Mouse (Mus musculus) C2C12 (cell line): Measurements from ENCODE around the gene Coa6. TPM values are rescaled to one million over a fixed set of nuclear protein-coding genes. Genes with fewer than 3 reads are reported as not detected.

Experiments used
- H3K27me3 ChIP-seq: one replicate; pipeline ENCODE4 v1.6.1; 2011; ENCODE audit not compliant: control insufficient read depth, insufficient read depth, insufficient read length
- H3K36me3 ChIP-seq: one replicate; pipeline ENCODE4 v1.6.1; 2011; ENCODE audit not compliant: control insufficient read depth, insufficient read depth
- H3K4me3 ChIP-seq: one replicate; pipeline ENCODE4 v1.5.1; 2011; ENCODE audit warnings: mild to moderate bottlenecking, control low read depth; ENCODE audit not compliant: poor library complexity, insufficient read depth, severe bottlenecking
- H3K79me2 ChIP-seq: one replicate; pipeline ENCODE4 v1.6.1; 2011; ENCODE audit not compliant: control insufficient read depth, insufficient read depth
- H3K79me3 ChIP-seq: one replicate; pipeline ENCODE4 v1.6.1; 2011; ENCODE audit warnings: low read depth, control low read depth
- H3ac ChIP-seq: one replicate; pipeline ENCODE3; 2011; ENCODE audit warnings: low read depth; ENCODE audit not compliant: control insufficient read depth, insufficient read length
- CEBPB ChIP-seq: IDR thresholded peaks from one replicate; pipeline ENCODE4 v1.6.1; 2011; ENCODE audit warnings: low read depth, mild to moderate bottlenecking, control low read depth, moderate library complexity
- CTCF ChIP-seq: IDR thresholded peaks from one replicate; pipeline ENCODE4 v1.5.1; 2011; ENCODE audit not compliant: control insufficient read depth, insufficient read depth, insufficient read length
- FOSL1 ChIP-seq: IDR thresholded peaks from one replicate; pipeline ENCODE4 v1.8.0; 2011; ENCODE audit warnings: mild to moderate bottlenecking, low read length; ENCODE audit not compliant: poor library complexity, insufficient read depth, severe bottlenecking
- MAX ChIP-seq: IDR thresholded peaks from one replicate; pipeline ENCODE4 v1.6.1; 2011; ENCODE audit warnings: mild to moderate bottlenecking, control low read depth
- MYOD1 ChIP-seq: IDR thresholded peaks from one replicate; pipeline ENCODE4 v1.6.1; 2011; ENCODE audit warnings: low read depth; ENCODE audit not compliant: control insufficient read depth, insufficient read length
- MYOG ChIP-seq: IDR thresholded peaks from one replicate; pipeline ENCODE4 v1.6.1; 2011; ENCODE audit not compliant: control insufficient read depth, insufficient read length; ENCODE audit errors: extremely low read depth
- USF1 ChIP-seq: IDR thresholded peaks from one replicate; pipeline ENCODE4 v1.6.1; 2011; ENCODE audit warnings: low read depth, mild to moderate bottlenecking, control low read depth, moderate library complexity
- polyA plus RNA-seq: library from polyadenylated mRNA; unstranded; fragments of >200 nt; fragmentation: generic; extraction: Trizol; gene quantifications from one replicate; pipeline ENCODE4 v1.2.1, GENCODE M21; 2012; ENCODE audit warnings: missing spikeins

Coa6 gene
- polyA plus RNA-seq, 1 experiment: 37.9 TPM

GRCm38 (mm10) chr8:126464071-126464470, 41.8 kb downstream of the Coa6 start:
- H3K4me3 ChIP-seq: no peak overlapping the region
- no peak overlapping the region for H3ac ChIP-seq
- peaks cover 1% of the 10 kb centered on the region for H3K79me3 ChIP-seq
- peaks cover 36% of the 10 kb centered on the region for H3K36me3 ChIP-seq
- no peaks in the 10 kb centered on the region for H3K79me2 ChIP-seq
- H3K27me3 ChIP-seq: no peaks in the 10 kb centered on the region
- TF ChIP-seq USF1 (no peak), MYOD1 (no peak), MAX (no peak), CEBPB (no peak), CTCF (no peak), FOSL1 (no peak), MYOG (no peak)

- peak overlapping the region; percentile 65 for H3K4me3 ChIP-seq
- H3K27me3 ChIP-seq: no peaks in the 10 kb centered on the region
- peak overlapping the region; percentile 61 for H3ac ChIP-seq
- peaks cover 19% of the 10 kb centered on the region for H3K79me3 ChIP-seq
- H3K79me2 ChIP-seq: peaks cover 34% of the 10 kb centered on the region
- TF ChIP-seq CTCF: no peak
- peak; percentile 57 for TF ChIP-seq USF1
- peaks cover 19% of the 10 kb centered on the region for H3K36me3 ChIP-seq
Measured at GRCm38 (mm10) chr8:126473802-126474298, 51.5 kb downstream of the Coa6 start.

GRCm38 (mm10) chr8:126474299-126475187, 52.2 kb downstream of the Coa6 start, which contains the start of gene Tarbp1:
Gene Tarbp1 (minus strand): TSS chr8:126475065.
- Histone ChIP-seq H3K36me3 (peaks cover 14% of the 10 kb centered on the region), H3K4me3 (peak within 1 kb of the TSS; percentile 65), H3K79me3 (peaks cover 19% of the 10 kb centered on the region), H3ac (peak within 1 kb of the TSS; percentile 61), H3K27me3 (no peaks in the 10 kb centered on the region), H3K79me2 (peaks cover 34% of the 10 kb centered on the region)
- TF ChIP-seq MAX (peak; percentile 42), FOSL1 (no peak)

Other genes with a start within 250 kb of the Coa6 start
- not detected for gene Slc35f3, start 124.0 kb upstream of the Coa6 start, polyA plus RNA-seq
- 3.9 TPM for gene Tarbp1, start 52.5 kb downstream of the Coa6 start, polyA plus RNA-seq
- gene Irf2bp2, start 171.5 kb downstream of the Coa6 start, polyA plus RNA-seq: 20.9 TPM